Mouse (Mus musculus): ENCODE results near the gene Mansc1.

Mansc1 gene

GRCm38 (mm10) chr6:134601130-134601529, 31.2 kb downstream of the Mansc1 start:
- DNase-seq (ENCODE audit: low read depth, low spot score): no peak

GRCm38 (mm10) chr6:134599239-134599638, 33.0 kb downstream of the Mansc1 start:
- DNase-seq (ENCODE audit: low read depth, low spot score): no peak

GRCm38 (mm10) chr6:134597651-134598229, 34.5 kb downstream of the Mansc1 start:
- DNase-seq (ENCODE audit: low read depth, low spot score): no peak

GRCm38 (mm10) chr6:134594569-134595442, 37.5 kb downstream of the Mansc1 start:
- no peak for DNase-seq (ENCODE audit: low read depth, low spot score)

GRCm38 (mm10) chr6:134591614-134592013, 40.7 kb downstream of the Mansc1 start:
- no peak for DNase-seq (ENCODE audit: low read depth, low spot score)

- no peak for DNase-seq (ENCODE audit: low read depth, low spot score)
Observed at GRCm38 (mm10) chr6:134586241-134586640, 46.0 kb downstream of the Mansc1 start.

GRCm38 (mm10) chr6:134584616-134585015, 47.7 kb downstream of the Mansc1 start:
- DNase-seq (ENCODE audit: low read depth, low spot score): no peak

- no peak for DNase-seq (ENCODE audit: low read depth, low spot score)
Observed at GRCm38 (mm10) chr6:134582110-134582509, 50.2 kb downstream of the Mansc1 start.

- DNase-seq (ENCODE audit: low read depth, low spot score): no peak
Observed at GRCm38 (mm10) chr6:134579506-134579905, 52.8 kb downstream of the Mansc1 start.

GRCm38 (mm10) chr6:134578039-134578438, 54.2 kb downstream of the Mansc1 start:
- DNase-seq (ENCODE audit: low read depth, low spot score): no peak

GRCm38 (mm10) chr6:134575288-134575741, 57.0 kb downstream of the Mansc1 start:
- no peak for DNase-seq (ENCODE audit: low read depth, low spot score)

- no peak for DNase-seq (ENCODE audit: low read depth, low spot score)
Observed at GRCm38 (mm10) chr6:134567986-134568556, 64.2 kb downstream of the Mansc1 start.

GRCm38 (mm10) chr6:134566818-134567485, 65.3 kb downstream of the Mansc1 start, which contains the start of gene Lrp6:
Lrp6 (minus strand) TSS chr6:134566965.
- DNase-seq (ENCODE audit: low read depth, low spot score): peak; percentile 45

GRCm38 (mm10) chr6:134566248-134566817, 66.0 kb downstream of the Mansc1 start:
- no peak for DNase-seq (ENCODE audit: low read depth, low spot score)

GRCm38 (mm10) chr6:134565606-134566247, 66.6 kb downstream of the Mansc1 start:
- no peak for DNase-seq (ENCODE audit: low read depth, low spot score)

GRCm38 (mm10) chr6:134564539-134564938, 67.7 kb downstream of the Mansc1 start:
- DNase-seq (ENCODE audit: low read depth, low spot score): no peak

- no peak for DNase-seq (ENCODE audit: low read depth, low spot score)
Observed at GRCm38 (mm10) chr6:134559635-134560034, 72.7 kb downstream of the Mansc1 start.

Measured in telencephalon, adult 2 months (tissue).